Mouse (Mus musculus): ENCODE measurements at regions not wholly inside any gene's neighbourhood (a gene's known extent, or its start where the extent isn't known, plus 50 kb on each side); places are given as distances from the start of the nearest gene placed in this dataset.

- peak; percentile 20; the same call in 1 of the 2 replicates for ATAC-seq
- no peak overlapping the region for H3K9ac ChIP-seq (ENCODE audit: low read depth, low read length)
- H3K27me3 ChIP-seq (replicated peaks; ENCODE audit: control insufficient read depth, insufficient read depth, low read length) = peaks cover 26% of the 10 kb centered on the region
- WGBS = 3% methylated on average over 6 of the region's 6 CpGs
- no peaks in the 10 kb centered on the region for H3K36me3 ChIP-seq (ENCODE audit: control insufficient read depth, insufficient read depth, low read length)
- peak overlapping the region; percentile 64 for H3K4me3 ChIP-seq (ENCODE audit: low read length)
- H3K4me1 ChIP-seq (ENCODE audit: control insufficient read depth, insufficient read depth, low read length) = peaks cover 16% of the 10 kb centered on the region
- no peaks in the 10 kb centered on the region for H3K9me3 ChIP-seq (ENCODE audit: control insufficient read depth, low read length)
- H3K4me2 ChIP-seq (ENCODE audit: low read depth, low read length) = peak overlapping the region; percentile 96
- H3K27ac ChIP-seq (ENCODE audit: low read length) = no peak overlapping the region
Measured at GRCm38 (mm10) chr1:34751128-34751527, 91.7 kb downstream of the Fam168b start.

- Histone ChIP-seq H3K9ac (ENCODE audit: low read depth, low read length) (no peak overlapping the region), H3K4me2 (ENCODE audit: low read depth, low read length) (no peak overlapping the region), H3K27ac (ENCODE audit: low read length) (no peak overlapping the region), H3K27me3 (replicated peaks; ENCODE audit: control insufficient read depth, insufficient read depth, low read length) (peaks cover 26% of the 10 kb centered on the region), H3K4me3 (ENCODE audit: low read length) (no peak overlapping the region), H3K36me3 (ENCODE audit: control insufficient read depth, insufficient read depth, low read length) (no peaks in the 10 kb centered on the region), H3K9me3 (ENCODE audit: control insufficient read depth, low read length) (no peaks in the 10 kb centered on the region), H3K4me1 (ENCODE audit: control insufficient read depth, insufficient read depth, low read length) (peaks cover 16% of the 10 kb centered on the region)
- 61% methylated on average over 5 of the region's 5 CpGs for WGBS
- no peak for ATAC-seq
Measured at GRCm38 (mm10) chr1:34753581-34753980, 89.3 kb downstream of the Fam168b start.

- Histone ChIP-seq H3K36me3 (ENCODE audit: control insufficient read depth, insufficient read depth, low read length) (no peaks in the 10 kb centered on the region), H3K27me3 (replicated peaks; ENCODE audit: control insufficient read depth, insufficient read depth, low read length) (no peaks in the 10 kb centered on the region), H3K9me3 (ENCODE audit: control insufficient read depth, low read length) (no peaks in the 10 kb centered on the region), H3K4me1 (ENCODE audit: control insufficient read depth, insufficient read depth, low read length) (no peaks in the 10 kb centered on the region), H3K9ac (ENCODE audit: low read depth, low read length) (no peak overlapping the region), H3K4me3 (ENCODE audit: low read length) (no peak overlapping the region), H3K4me2 (ENCODE audit: low read depth, low read length) (no peak overlapping the region), H3K27ac (ENCODE audit: low read length) (no peak overlapping the region)
- WGBS = 48% methylated on average over 4 of the region's 4 CpGs
- ATAC-seq = no peak
Measured at GRCm38 (mm10) chr1:34760547-34760946, 82.3 kb downstream of the Fam168b start.

- no peak for ATAC-seq
- Histone ChIP-seq H3K9me3 (ENCODE audit: control insufficient read depth, low read length) (no peaks in the 10 kb centered on the region), H3K9ac (ENCODE audit: low read depth, low read length) (no peak overlapping the region), H3K4me2 (ENCODE audit: low read depth, low read length) (no peak overlapping the region), H3K27me3 (replicated peaks; ENCODE audit: control insufficient read depth, insufficient read depth, low read length) (no peaks in the 10 kb centered on the region), H3K27ac (ENCODE audit: low read length) (no peak overlapping the region), H3K4me3 (ENCODE audit: low read length) (no peak overlapping the region), H3K36me3 (ENCODE audit: control insufficient read depth, insufficient read depth, low read length) (no peaks in the 10 kb centered on the region), H3K4me1 (ENCODE audit: control insufficient read depth, insufficient read depth, low read length) (no peaks in the 10 kb centered on the region)
Measured at GRCm38 (mm10) chr1:34761436-34761835, 81.4 kb downstream of the Fam168b start.

- no peaks in the 10 kb centered on the region for H3K4me1 ChIP-seq (ENCODE audit: control insufficient read depth, insufficient read depth, low read length)
- WGBS = 88% methylated on average over 5 of the region's 5 CpGs
- H3K9ac ChIP-seq (ENCODE audit: low read depth, low read length) = no peak overlapping the region
- H3K9me3 ChIP-seq (ENCODE audit: control insufficient read depth, low read length) = no peaks in the 10 kb centered on the region
- H3K27me3 ChIP-seq (replicated peaks; ENCODE audit: control insufficient read depth, insufficient read depth, low read length) = no peaks in the 10 kb centered on the region
- no peak overlapping the region for H3K27ac ChIP-seq (ENCODE audit: low read length)
- peak; percentile 46 for ATAC-seq
- H3K36me3 ChIP-seq (ENCODE audit: control insufficient read depth, insufficient read depth, low read length) = no peaks in the 10 kb centered on the region
- H3K4me3 ChIP-seq (ENCODE audit: low read length) = no peak overlapping the region
- no peak overlapping the region for H3K4me2 ChIP-seq (ENCODE audit: low read depth, low read length)
Measured at GRCm38 (mm10) chr1:34761870-34762269, 81.0 kb downstream of the Fam168b start.
